In the genomic region with DNA sequence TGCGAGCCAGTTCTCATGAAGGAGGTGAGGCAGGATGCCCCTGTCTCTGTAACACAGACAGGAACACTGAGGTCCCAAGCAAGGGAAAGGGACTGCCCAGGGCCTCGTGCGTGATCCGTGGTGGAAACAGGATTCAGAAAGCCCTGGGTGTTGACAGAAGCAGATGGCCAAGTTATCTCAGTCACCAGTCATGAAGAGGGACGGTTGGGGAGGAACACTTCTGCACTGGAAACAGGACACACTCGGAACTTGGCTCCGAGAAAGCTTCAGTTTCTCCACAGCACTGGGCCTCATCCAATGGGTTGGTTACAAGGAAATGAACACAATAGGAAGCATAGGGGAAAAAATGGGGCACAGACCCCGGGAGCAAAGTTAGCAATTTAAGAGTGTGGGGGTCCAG, we compare ENCODE assay signal across 24 mouse cellular contexts. TPM values are rescaled to one million over a fixed set of nuclear protein-coding genes. Genes with fewer than 3 reads are reported as not detected.
DNase-seq lines count a peak whose midpoint lies in the region; ATAC-seq and TF ChIP-seq lines count a peak whose summit lies in the region.
"Had no signal": no experiment of that assay in that cellular context is flagged by ENCODE, and none has a peak within 500 bp of the region (broad histone marks: within the 10 kb centered on the region; RNA-seq: fewer than 3 reads in every experiment).

No protein-coding gene starts in this region.

- DNase-seq in gastrocnemius, adult 18-20 months (ENCODE audit: low spot score): peak; percentile 47
- DNase-seq in gastrocnemius, postnatal 10 days: no peak
- peak; percentile 35 for DNase-seq in urinary bladder, postnatal 14 days (ENCODE audit: low spot score)
- DNase-seq in urinary bladder, postnatal 10 days (ENCODE audit: low spot score): no peak
- DNase-seq in lung, postnatal 0 days (ENCODE audit: low spot score): peak; percentile 36
- no peak for DNase-seq in thymus, postnatal 0 days (ENCODE audit: low spot score)
- DNase-seq: cerebellum, postnatal 25 days had no signal

- H3K9ac ChIP-seq in lung, postnatal 0 days (replicated peaks; ENCODE audit: low read depth): no peak overlapping the region
- no peak overlapping the region for H3K9ac ChIP-seq in forebrain, embryonic 12.5 days
- no peak overlapping the region for H3K9ac ChIP-seq in forebrain, embryonic 13.5 days
- H3K9ac ChIP-seq: intestine, embryonic 15.5 days; kidney, embryonic 15.5 days; limb, embryonic 12.5 days; liver, embryonic 14.5 days; neural tube, embryonic 13.5 days; stomach, embryonic 15.5 days had no signal

- 31% methylated on average over 8 of the region's 8 CpGs for WGBS in lung, postnatal 0 days
- 74% methylated on average over 8 of the region's 8 CpGs for WGBS in forebrain, embryonic 12.5 days
- 74% methylated on average over 8 of the region's 8 CpGs for WGBS in forebrain, embryonic 13.5 days

- no peaks in the 10 kb centered on the region for H3K4me1 ChIP-seq in lung, postnatal 0 days (ENCODE audit: insufficient read depth, low read depth, low read length)
- peaks cover 9% of the 10 kb centered on the region for H3K4me1 ChIP-seq in forebrain, embryonic 12.5 days
- peaks cover 7% of the 10 kb centered on the region; the same call in 1 of the 2 replicates for H3K4me1 ChIP-seq in forebrain, embryonic 13.5 days

- H3K4me2 ChIP-seq in lung, postnatal 0 days (replicated peaks; ENCODE audit: low read depth, low read length): no peak overlapping the region
- H3K4me2 ChIP-seq in forebrain, embryonic 12.5 days: no peak overlapping the region
- H3K4me2 ChIP-seq in forebrain, embryonic 13.5 days: no peak overlapping the region
- H3K4me2 ChIP-seq: intestine, embryonic 15.5 days; kidney, embryonic 15.5 days; limb, embryonic 12.5 days; neural tube, embryonic 13.5 days; stomach, embryonic 15.5 days had no signal

- no peaks in the 10 kb centered on the region for H3K27me3 ChIP-seq in lung, postnatal 0 days (replicated peaks; ENCODE audit: insufficient read depth, low read length)
- H3K27me3 ChIP-seq in forebrain, embryonic 12.5 days: peaks cover 19% of the 10 kb centered on the region; the same call in 1 of the 2 replicates
- 0 out of 2 replicates have a peak, but pooled peaks cover 5% of the 10 kb centered on the region for H3K27me3 ChIP-seq in forebrain, embryonic 13.5 days
- H3K27me3 ChIP-seq: intestine, embryonic 15.5 days had no signal

- no peak overlapping the region for H3K4me3 ChIP-seq in lung, postnatal 0 days (ENCODE audit: low read depth, low read length)
- no peak overlapping the region for H3K4me3 ChIP-seq in forebrain, embryonic 12.5 days (replicated peaks)
- no peak overlapping the region for H3K4me3 ChIP-seq in forebrain, embryonic 13.5 days
- H3K4me3 ChIP-seq: intestine, embryonic 15.5 days; kidney, embryonic 15.5 days; left cerebral cortex, adult 2 months; limb, embryonic 12.5 days; neural tube, embryonic 13.5 days; stomach, embryonic 15.5 days had no signal

- no peaks in the 10 kb centered on the region for H3K9me3 ChIP-seq in lung, postnatal 0 days (ENCODE audit: low read length)
- no peaks in the 10 kb centered on the region for H3K9me3 ChIP-seq in forebrain, embryonic 12.5 days
- H3K9me3 ChIP-seq in forebrain, embryonic 13.5 days (replicated peaks): no peaks in the 10 kb centered on the region
- H3K9me3 ChIP-seq: intestine, embryonic 15.5 days; kidney, embryonic 15.5 days; limb, embryonic 12.5 days; neural tube, embryonic 13.5 days; stomach, embryonic 15.5 days had no signal

- TF ChIP-seq EP300 in lung, postnatal 0 days (IDR thresholded peaks at IDR 0.05): no peak

- no peak for TF ChIP-seq CTCF in lung, postnatal 0 days (IDR thresholded peaks at IDR 0.05)

- no peaks in the 10 kb centered on the region for H3K36me3 ChIP-seq in lung, postnatal 0 days (ENCODE audit: insufficient read depth, low read length)
- H3K36me3 ChIP-seq in forebrain, embryonic 12.5 days (replicated peaks): no peaks in the 10 kb centered on the region
- H3K36me3 ChIP-seq in forebrain, embryonic 13.5 days (ENCODE audit: poor library complexity, severe bottlenecking): no peaks in the 10 kb centered on the region
- H3K36me3 ChIP-seq: intestine, embryonic 15.5 days; kidney, embryonic 15.5 days; limb, embryonic 12.5 days; neural tube, embryonic 13.5 days; stomach, embryonic 15.5 days had no signal

- peak; percentile 27 for ATAC-seq in lung, postnatal 0 days
- ATAC-seq in forebrain, embryonic 12.5 days (ENCODE audit: low FRiP score): no peak
- no peak for ATAC-seq in forebrain, embryonic 13.5 days
- ATAC-seq: activated CD4-positive, CD25-positive, alpha-beta regulatory T cell, adult 4 months had no signal

- 0 out of 2 replicates have a peak overlapping the region, but pooled peaks have one; percentile 14 for H3K27ac ChIP-seq in lung, postnatal 0 days (ENCODE audit: low read length)
- H3K27ac ChIP-seq in forebrain, embryonic 12.5 days: no peak overlapping the region
- no peak overlapping the region for H3K27ac ChIP-seq in forebrain, embryonic 13.5 days
- H3K27ac ChIP-seq: intestine, embryonic 15.5 days; kidney, embryonic 15.5 days; left cerebral cortex, adult 2 months; limb, embryonic 12.5 days; liver, embryonic 14.5 days; neural tube, embryonic 13.5 days; stomach, embryonic 15.5 days had no signal

RNA-seq across cellular contexts. Expression of a gene that starts 1.0 kb away (rescaled TPM):
- not detected for total RNA-seq in gastrocnemius, adult 18-20 months (2021)
- total RNA-seq in gastrocnemius, postnatal 10 days (2021): not detected
- not detected in 2 replicates for polyA plus RNA-seq in lung, postnatal 0 days (2015; fragmentation: Nextera tagmentation; extraction: Ambion mirVana)
- not detected in 2 replicates for polyA plus RNA-seq in forebrain, embryonic 12.5 days (2016; fragmentation: Nextera tagmentation; extraction: Ambion mirVana)
- 1.1 and 1.2 TPM in 2 replicates for polyA plus RNA-seq in thymus, postnatal 0 days (2015; fragmentation: Nextera tagmentation; extraction: Ambion mirVana)
- polyA plus RNA-seq in forebrain, embryonic 13.5 days (2015; fragmentation: Nextera tagmentation; extraction: Ambion mirVana): not detected in 2 replicates
- total RNA-seq: layer of hippocampus, adult 18-20 months; left cerebral cortex, adult 2 months; megakaryocyte, adult 5-6 weeks; midbrain, postnatal 0 days had no signal
- polyA plus RNA-seq: activated CD4-positive, CD25-positive, alpha-beta regulatory T cell, adult 4 months; embryonic facial prominence, embryonic 11.5 days; frontal cortex, adult 2 months; hindbrain, embryonic 11.5 days; intestine, embryonic 15.5 days; limb, embryonic 12.5 days; liver, embryonic 14.5 days; midbrain, postnatal 0 days; neural tube, embryonic 13.5 days; stomach, embryonic 15.5 days had no signal

RNA-seq across cellular contexts. Expression of a gene that starts 5.0 kb away (rescaled TPM):
- not detected for total RNA-seq in gastrocnemius, adult 18-20 months (2021)
- not detected for total RNA-seq in gastrocnemius, postnatal 10 days (2021)
- not detected in 2 replicates for polyA plus RNA-seq in lung, postnatal 0 days (2015; fragmentation: Nextera tagmentation; extraction: Ambion mirVana)
- not detected in 2 replicates for polyA plus RNA-seq in forebrain, embryonic 12.5 days (2016; fragmentation: Nextera tagmentation; extraction: Ambion mirVana)
- not detected in 2 replicates for polyA plus RNA-seq in thymus, postnatal 0 days (2015; fragmentation: Nextera tagmentation; extraction: Ambion mirVana)
- not detected in 2 replicates for polyA plus RNA-seq in forebrain, embryonic 13.5 days (2015; fragmentation: Nextera tagmentation; extraction: Ambion mirVana)
- total RNA-seq: layer of hippocampus, adult 18-20 months; left cerebral cortex, adult 2 months; megakaryocyte, adult 5-6 weeks; midbrain, postnatal 0 days had no signal
- polyA plus RNA-seq: activated CD4-positive, CD25-positive, alpha-beta regulatory T cell, adult 4 months; embryonic facial prominence, embryonic 11.5 days; frontal cortex, adult 2 months; hindbrain, embryonic 11.5 days; intestine, embryonic 15.5 days; kidney, embryonic 15.5 days; limb, embryonic 12.5 days; liver, embryonic 14.5 days; midbrain, postnatal 0 days; neural tube, embryonic 13.5 days; small intestine, adult 2 months; stomach, embryonic 15.5 days had no signal

RNA-seq across cellular contexts. Expression of a gene that starts 15.5 kb away (rescaled TPM):
- 1 to 10 TPM; 1.6 to 5.4 TPM for total RNA-seq in gastrocnemius, adult 18-20 months (2021)
- 1 to 10 TPM; 2.3 to 5.6 TPM for total RNA-seq in gastrocnemius, postnatal 10 days (2021)
- polyA plus RNA-seq in lung, postnatal 0 days (2015; fragmentation: Nextera tagmentation; extraction: Ambion mirVana): 0.29 TPM in 1 of 2 replicates, not detected in the other
- polyA plus RNA-seq in forebrain, embryonic 12.5 days (2016; fragmentation: Nextera tagmentation; extraction: Ambion mirVana): 0.23 and 0.24 TPM in 2 replicates
- polyA plus RNA-seq in thymus, postnatal 0 days (2015; fragmentation: Nextera tagmentation; extraction: Ambion mirVana): 0.16 and 0.17 TPM in 2 replicates
- 0.26 and 0.42 TPM in 2 replicates for polyA plus RNA-seq in forebrain, embryonic 13.5 days (2015; fragmentation: Nextera tagmentation; extraction: Ambion mirVana)
- total RNA-seq: megakaryocyte, adult 5-6 weeks had no signal
- polyA plus RNA-seq: activated CD4-positive, CD25-positive, alpha-beta regulatory T cell, adult 4 months; limb, embryonic 12.5 days; liver, embryonic 14.5 days had no signal

RNA-seq across cellular contexts. Expression of a gene that starts 35.0 kb away (rescaled TPM):
- 10 to 100 TPM; 16.2 to 17.6 TPM for total RNA-seq in gastrocnemius, adult 18-20 months (2021)
- total RNA-seq in gastrocnemius, postnatal 10 days (2021): 1 to 10 TPM; 7.0 to 7.4 TPM
- polyA plus RNA-seq in lung, postnatal 0 days (2015; fragmentation: Nextera tagmentation; extraction: Ambion mirVana): 3.7 and 4.0 TPM in 2 replicates
- 3.5 and 4.0 TPM in 2 replicates for polyA plus RNA-seq in forebrain, embryonic 12.5 days (2016; fragmentation: Nextera tagmentation; extraction: Ambion mirVana)
- polyA plus RNA-seq in thymus, postnatal 0 days (2015; fragmentation: Nextera tagmentation; extraction: Ambion mirVana): 3.9 and 4.4 TPM in 2 replicates
- 2.5 and 3.6 TPM in 2 replicates for polyA plus RNA-seq in forebrain, embryonic 13.5 days (2015; fragmentation: Nextera tagmentation; extraction: Ambion mirVana)

Comparison
In these comparisons a context has a peak if more than half of its experiments do, and no peak if none do; other contexts are left out.
1. DNase-seq: peak in gastrocnemius, adult 18-20 months (single experiment), urinary bladder, postnatal 14 days (single experiment) and lung, postnatal 0 days (single experiment); none in gastrocnemius, postnatal 10 days (single experiment), urinary bladder, postnatal 10 days (single experiment) and thymus, postnatal 0 days (single experiment).